Comparison of ENCODE assay signal across 26 mouse cellular contexts in the genomic region with DNA sequence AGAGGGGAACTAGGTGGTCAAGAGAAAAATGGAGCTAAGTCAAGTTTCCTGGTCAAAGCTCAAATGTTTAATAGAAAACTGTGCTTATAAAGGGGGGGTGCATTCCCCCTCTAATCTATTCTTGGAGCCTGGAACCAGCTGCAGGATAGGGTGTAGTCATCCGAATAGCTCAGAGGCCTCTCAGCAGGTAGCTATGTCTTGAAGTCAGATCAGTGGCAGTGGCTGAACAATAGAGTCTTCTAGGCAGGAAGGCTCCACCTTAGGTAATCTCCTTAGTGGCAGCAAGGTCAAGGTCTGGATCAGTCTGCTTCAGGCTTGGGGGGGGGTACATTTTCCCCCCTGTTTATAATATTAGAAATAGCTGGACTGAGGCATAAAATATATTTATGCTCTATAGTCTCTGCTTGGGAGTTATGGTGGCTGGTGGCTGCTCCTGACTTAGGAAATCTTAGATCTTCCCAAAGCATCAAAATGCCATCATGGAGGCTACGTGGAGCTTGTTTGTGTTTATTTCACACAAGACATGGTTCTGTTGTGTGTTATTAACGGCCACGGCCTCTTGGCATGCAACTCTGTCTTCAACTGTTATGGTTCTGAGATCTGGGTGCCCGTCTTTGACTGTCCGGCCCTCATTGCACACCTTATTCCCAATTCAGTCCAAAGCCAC.
DNase-seq lines count a peak whose midpoint lies in the region; ATAC-seq and TF ChIP-seq lines count a peak whose summit lies in the region.
"Had no signal": no experiment of that assay in that cellular context is flagged by ENCODE, and none has a peak within 500 bp of the region (broad histone marks: within the 10 kb centered on the region; RNA-seq: fewer than 3 reads in every experiment).

No protein-coding gene starts in this region.

- no peak overlapping the region for H3K9ac ChIP-seq in forebrain, embryonic 13.5 days
- H3K9ac ChIP-seq in forebrain, embryonic 12.5 days = no peak overlapping the region
- H3K9ac ChIP-seq in midbrain, embryonic 12.5 days (replicated peaks) = no peak overlapping the region
- H3K9ac ChIP-seq in midbrain, embryonic 13.5 days (replicated peaks) = no peak overlapping the region
- no peak overlapping the region for H3K9ac ChIP-seq in ES-Bruce4 (ENCODE audit: low read depth, poor library complexity, severe bottlenecking)
- H3K9ac ChIP-seq: embryonic facial prominence, embryonic 15.5 days; heart, embryonic 13.5 days; liver, embryonic 14.5 days; neural tube, embryonic 13.5 days had no signal

- TF ChIP-seq CTCF in ES-Bruce4 (IDR thresholded peaks at IDR 0.05; ENCODE audit: low read depth, low read length) = no peak

- peak; percentile 24 for DNase-seq in WW6 (ENCODE audit: low read depth, low spot score)
- DNase-seq in spleen, postnatal 10 days (ENCODE audit: low spot score in 2 of 2) = no peak
- DNase-seq: adrenal gland, postnatal 25 days; cerebellum, adult 18-20 months; cerebellum, postnatal 10 days; gastrocnemius, postnatal 10 days; heart, postnatal 14 days; kidney, adult 11 months; kidney, postnatal 25 days; liver; lung, adult 2 months; lung, postnatal 10 days had no signal

- peak; percentile 80; the same call in 1 of the 2 replicates for TF ChIP-seq EP300 in ES-Bruce4 (IDR thresholded peaks at IDR 0.05; ENCODE audit: insufficient read depth, low read depth, low read length)

- 8% methylated on average over 6 of the region's 6 CpGs for WGBS in forebrain, embryonic 13.5 days
- WGBS in forebrain, embryonic 12.5 days = 8% methylated on average over 6 of the region's 6 CpGs
- WGBS in midbrain, embryonic 12.5 days = 25% methylated on average over 6 of the region's 6 CpGs
- WGBS in midbrain, embryonic 13.5 days = 15% methylated on average over 6 of the region's 6 CpGs

- no peak overlapping the region for H3K27ac ChIP-seq in forebrain, embryonic 13.5 days
- no peak overlapping the region for H3K27ac ChIP-seq in forebrain, embryonic 12.5 days
- no peak overlapping the region for H3K27ac ChIP-seq in midbrain, embryonic 12.5 days (replicated peaks)
- no peak overlapping the region for H3K27ac ChIP-seq in midbrain, embryonic 13.5 days
- peak overlapping the region; percentile 88 for H3K27ac ChIP-seq in ES-Bruce4 (ENCODE audit: insufficient read depth, low read length)
- H3K27ac ChIP-seq: embryonic facial prominence, embryonic 10.5 days; embryonic facial prominence, embryonic 15.5 days; heart, embryonic 13.5 days; hindbrain, embryonic 10.5 days; liver, embryonic 14.5 days; macrophage; neural tube, embryonic 13.5 days had no signal

- no peaks in the 10 kb centered on the region for H3K27me3 ChIP-seq in forebrain, embryonic 13.5 days
- H3K27me3 ChIP-seq in forebrain, embryonic 12.5 days = no peaks in the 10 kb centered on the region
- no peaks in the 10 kb centered on the region for H3K27me3 ChIP-seq in midbrain, embryonic 12.5 days
- H3K27me3 ChIP-seq in midbrain, embryonic 13.5 days = no peaks in the 10 kb centered on the region
- H3K27me3 ChIP-seq in ES-Bruce4 (ENCODE audit: control insufficient read depth, insufficient read depth, low read length, poor library complexity, severe bottlenecking) = no peaks in the 10 kb centered on the region
- H3K27me3 ChIP-seq: embryonic facial prominence, embryonic 15.5 days; heart, embryonic 13.5 days; neural tube, embryonic 13.5 days had no signal

- peak overlapping the region; percentile 29 for H3K4me2 ChIP-seq in forebrain, embryonic 13.5 days
- H3K4me2 ChIP-seq in forebrain, embryonic 12.5 days = no peak overlapping the region
- H3K4me2 ChIP-seq in midbrain, embryonic 12.5 days (replicated peaks) = no peak overlapping the region
- H3K4me2 ChIP-seq in midbrain, embryonic 13.5 days (replicated peaks) = no peak overlapping the region
- H3K4me2 ChIP-seq: embryonic facial prominence, embryonic 15.5 days; heart, embryonic 13.5 days; neural tube, embryonic 13.5 days had no signal

- peaks cover 13% of the 10 kb centered on the region for H3K4me1 ChIP-seq in forebrain, embryonic 13.5 days
- peaks cover 10% of the 10 kb centered on the region for H3K4me1 ChIP-seq in forebrain, embryonic 12.5 days
- H3K4me1 ChIP-seq in midbrain, embryonic 12.5 days = peaks cover 7% of the 10 kb centered on the region
- H3K4me1 ChIP-seq in midbrain, embryonic 13.5 days (replicated peaks) = peaks cover 6% of the 10 kb centered on the region
- H3K4me1 ChIP-seq in ES-Bruce4 (ENCODE audit: control insufficient read depth, insufficient read depth, low read length) = peaks cover 2% of the 10 kb centered on the region
- H3K4me1 ChIP-seq: embryonic facial prominence, embryonic 10.5 days; embryonic facial prominence, embryonic 15.5 days; heart, embryonic 13.5 days had no signal

- H3K36me3 ChIP-seq in forebrain, embryonic 13.5 days (ENCODE audit: poor library complexity, severe bottlenecking) = no peaks in the 10 kb centered on the region
- H3K36me3 ChIP-seq in forebrain, embryonic 12.5 days (replicated peaks) = no peaks in the 10 kb centered on the region
- H3K36me3 ChIP-seq in midbrain, embryonic 12.5 days = no peaks in the 10 kb centered on the region
- no peaks in the 10 kb centered on the region for H3K36me3 ChIP-seq in midbrain, embryonic 13.5 days
- no peaks in the 10 kb centered on the region for H3K36me3 ChIP-seq in ES-Bruce4 (ENCODE audit: control insufficient read depth, insufficient read depth, low read length, poor library complexity, severe bottlenecking)
- H3K36me3 ChIP-seq: embryonic facial prominence, embryonic 10.5 days; embryonic facial prominence, embryonic 15.5 days; G1E; heart, embryonic 13.5 days; hindbrain, embryonic 10.5 days; neural tube, embryonic 13.5 days had no signal

- H3K9me3 ChIP-seq in forebrain, embryonic 13.5 days (replicated peaks) = no peaks in the 10 kb centered on the region
- H3K9me3 ChIP-seq in forebrain, embryonic 12.5 days = no peaks in the 10 kb centered on the region
- no peaks in the 10 kb centered on the region for H3K9me3 ChIP-seq in midbrain, embryonic 12.5 days
- H3K9me3 ChIP-seq in midbrain, embryonic 13.5 days = no peaks in the 10 kb centered on the region
- no peaks in the 10 kb centered on the region for H3K9me3 ChIP-seq in ES-Bruce4 (replicated peaks; ENCODE audit: control insufficient read depth, insufficient read depth, low read length, poor library complexity, severe bottlenecking)
- H3K9me3 ChIP-seq: embryonic facial prominence, embryonic 10.5 days; embryonic facial prominence, embryonic 15.5 days; heart, embryonic 13.5 days; hindbrain, embryonic 10.5 days; neural tube, embryonic 13.5 days had no signal

- no peak for TF ChIP-seq POLR2A in ES-Bruce4 (IDR thresholded peaks at IDR 0.05; ENCODE audit: insufficient read depth, low read length)

- ATAC-seq in forebrain, embryonic 13.5 days = no peak
- no peak; the same call in 1 of the 2 replicates for ATAC-seq in forebrain, embryonic 12.5 days (ENCODE audit: low FRiP score)
- ATAC-seq in midbrain, embryonic 12.5 days (ENCODE audit: low FRiP score, low read depth) = peak; percentile 54; the same call in 1 of the 2 replicates
- no peak for ATAC-seq in midbrain, embryonic 13.5 days
- ATAC-seq in megakaryocyte progenitor cell, adult 5-6 weeks (replicated peaks; ENCODE audit: poor library complexity) = no peak

- no peak overlapping the region for H3K4me3 ChIP-seq in forebrain, embryonic 13.5 days
- no peak overlapping the region for H3K4me3 ChIP-seq in forebrain, embryonic 12.5 days (replicated peaks)
- no peak overlapping the region for H3K4me3 ChIP-seq in midbrain, embryonic 12.5 days
- no peak overlapping the region for H3K4me3 ChIP-seq in midbrain, embryonic 13.5 days (replicated peaks)
- H3K4me3 ChIP-seq in ES-Bruce4 (ENCODE audit: low read depth, low read length) = no peak overlapping the region
- H3K4me3 ChIP-seq: embryonic facial prominence, embryonic 10.5 days; embryonic facial prominence, embryonic 15.5 days; heart, embryonic 13.5 days; hindbrain, embryonic 10.5 days; neural tube, embryonic 13.5 days had no signal
